Mouse (Mus musculus): Measurements from ENCODE around the gene Ei24. TPM values are rescaled to one million over a fixed set of nuclear protein-coding genes. Genes with fewer than 3 reads are reported as not detected.

The Ei24 gene
- 21.9 TPM for polyA plus RNA-seq (2015; fragmentation: Illumina TruSeq; extraction: RNeasy Lipid Tissue Mini Kit (QIAGEN cat#74804); ENCODE audit: insufficient read depth, low read depth, low replicate concordance)

DNA sequence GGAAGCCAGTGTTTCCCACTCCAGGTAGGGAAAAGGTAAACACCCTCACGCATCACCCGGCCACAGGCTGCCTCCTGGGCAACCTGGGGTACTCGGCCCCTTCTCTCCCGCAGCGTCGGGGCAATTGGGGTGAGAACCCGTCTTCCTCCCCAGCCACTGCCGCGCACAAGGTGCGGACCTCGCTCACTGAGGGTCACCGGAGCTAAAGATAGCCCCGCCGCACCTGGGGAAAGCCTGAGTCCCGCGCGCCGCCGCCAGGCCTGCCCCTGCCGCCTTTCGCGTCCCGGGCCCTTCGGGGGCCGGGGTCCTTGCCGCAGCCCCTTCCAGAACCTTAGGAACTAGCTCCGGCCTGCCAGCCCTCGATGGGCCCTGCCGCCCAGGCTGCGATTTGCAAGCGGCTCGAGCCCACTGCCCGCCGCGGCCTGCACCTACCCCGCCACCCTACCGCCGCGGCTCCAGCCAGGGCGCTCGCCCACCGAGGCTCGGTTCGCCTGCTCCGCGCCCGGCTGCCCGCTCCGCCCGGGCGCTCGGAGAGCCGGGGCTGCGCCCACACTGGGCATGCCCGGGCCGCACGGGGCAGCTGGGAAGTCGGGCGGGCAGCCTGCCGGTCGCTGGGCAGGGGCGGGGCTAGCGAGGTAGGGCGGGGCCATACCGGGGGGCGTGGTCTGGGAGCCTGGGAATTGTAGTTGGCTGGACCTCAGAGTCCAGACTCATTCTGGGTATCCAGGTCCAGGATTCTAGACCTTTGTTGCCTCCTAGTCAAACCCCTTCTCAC, at the start of gene Ei24:
TSS of gene Ei24 (minus strand) at position 613 of the 775 bp plus-strand sequence.

GRCm38 (mm10) chr9:36821644-36822000, 24.4 kb upstream of the Ei24 start, which contains the start of gene Fez1:
Gene Fez1, plus strand, starts transcription at chr9:36821864.

DNA sequence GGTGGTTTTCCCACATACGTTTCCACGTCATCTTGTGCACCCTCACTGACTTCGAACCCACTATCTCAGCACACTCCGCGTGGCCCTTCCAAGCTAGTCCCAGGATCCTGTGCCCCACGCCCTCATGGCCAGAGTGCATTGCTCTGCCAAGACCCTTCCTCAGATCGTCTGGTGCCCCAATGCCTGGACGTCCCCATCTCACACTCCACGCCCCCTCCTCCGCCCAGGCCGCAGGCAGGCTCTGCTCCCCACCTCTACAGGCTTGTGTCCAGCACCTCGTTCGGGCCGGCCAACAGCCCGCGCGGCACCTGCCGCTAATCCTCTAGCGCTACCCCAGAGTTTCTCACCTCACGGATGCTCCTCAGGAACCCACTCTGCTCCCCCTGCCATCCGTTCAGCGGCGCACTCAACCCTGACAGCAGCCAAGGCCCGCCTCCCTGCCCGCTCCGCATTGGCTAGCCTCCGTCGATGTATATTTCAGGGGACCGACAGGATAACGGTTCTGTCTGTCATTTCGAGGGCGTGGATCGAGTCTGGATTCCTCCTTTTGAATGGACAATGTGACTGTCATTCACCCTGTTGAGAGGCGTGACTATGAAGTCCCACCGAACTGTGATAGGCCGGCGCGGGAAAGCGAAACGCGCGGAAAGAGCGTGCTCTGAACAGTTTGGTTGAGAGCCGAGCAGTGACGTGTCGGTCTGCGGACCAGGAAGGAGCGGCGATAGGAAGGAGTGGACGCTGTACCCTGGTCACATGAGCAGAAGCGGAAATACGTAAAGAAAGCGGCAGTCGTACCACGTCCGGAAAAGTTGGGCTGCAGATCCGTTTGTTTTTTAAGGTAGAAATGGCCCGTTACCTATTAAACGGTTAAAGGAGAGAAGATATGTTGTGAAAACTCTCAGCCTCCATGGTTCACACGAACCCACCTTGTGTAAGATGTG, 29.7 kb downstream of the Ei24 start, which contains the start of gene Stt3a:
TSS of gene Stt3a (minus strand) at position 477 of the 941 bp plus-strand sequence.

Other genes with a start within 250 kb of the Ei24 start
- not detected for gene Gm17689, start 214.8 kb downstream of the Ei24 start, polyA plus RNA-seq (2015; fragmentation: Illumina TruSeq; extraction: RNeasy Lipid Tissue Mini Kit (QIAGEN cat#74804); ENCODE audit: insufficient read depth, low read depth, low replicate concordance)
- not detected for gene A630095E13Rik, start 154.0 kb downstream of the Ei24 start, polyA plus RNA-seq (2015; fragmentation: Illumina TruSeq; extraction: RNeasy Lipid Tissue Mini Kit (QIAGEN cat#74804); ENCODE audit: insufficient read depth, low read depth, low replicate concordance)
- gene Acrv1, start 104.2 kb downstream of the Ei24 start, polyA plus RNA-seq (2015; fragmentation: Illumina TruSeq; extraction: RNeasy Lipid Tissue Mini Kit (QIAGEN cat#74804); ENCODE audit: insufficient read depth, low read depth, low replicate concordance) = not detected
- 2.9 TPM for gene Chek1, start 70.3 kb downstream of the Ei24 start, polyA plus RNA-seq (2015; fragmentation: Illumina TruSeq; extraction: RNeasy Lipid Tissue Mini Kit (QIAGEN cat#74804); ENCODE audit: insufficient read depth, low read depth, low replicate concordance)
- gene Stt3a, start 29.7 kb downstream of the Ei24 start, polyA plus RNA-seq (2015; fragmentation: Illumina TruSeq; extraction: RNeasy Lipid Tissue Mini Kit (QIAGEN cat#74804); ENCODE audit: insufficient read depth, low read depth, low replicate concordance) = 25.4 TPM
- gene Fez1, start 24.5 kb upstream of the Ei24 start, polyA plus RNA-seq (2015; fragmentation: Illumina TruSeq; extraction: RNeasy Lipid Tissue Mini Kit (QIAGEN cat#74804); ENCODE audit: insufficient read depth, low read depth, low replicate concordance) = 1.1 TPM